Mouse (Mus musculus) CH12.LX (cell line): ENCODE data around the gene Fam69a. TPM values are rescaled to one million over a fixed set of nuclear protein-coding genes. Genes with fewer than 3 reads are reported as not detected.

Experiments used
- DNase-seq: peaks from one replicate; pipeline ENCODE4 v3.0.0-alpha.2; 2013; ENCODE audit errors: extremely low read depth
- H3K27ac ChIP-seq: 2 replicates; pipeline ENCODE4 v1.5.1; 2012; ENCODE audit warnings: low read depth, mild to moderate bottlenecking, control low read depth, moderate library complexity; ENCODE audit not compliant: insufficient read depth
- H3K27me3 ChIP-seq: replicated peaks from 2 replicates; pipeline ENCODE3; 2012; ENCODE audit warnings: inconsistent platforms
- H3K36me3 ChIP-seq, 2 experiments: replicated peaks in 1 of 2; 2 replicates each; pipeline versions ENCODE3 to v1.6.1; 2012; ENCODE audit warnings: inconsistent platforms in 1 of 2, low read length in 1 of 2, mild to moderate bottlenecking in 1 of 2, mixed read lengths in 1 of 2, moderate library complexity in 1 of 2; ENCODE audit not compliant: control insufficient read depth in 1 of 2, insufficient read depth in 1 of 2
- H3K4me1 ChIP-seq, 2 experiments: 2 replicates each; pipeline ENCODE4 v1.6.1; 2012; ENCODE audit warnings: inconsistent platforms in 1 of 2, moderate library complexity in 1 of 2; ENCODE audit not compliant: insufficient read depth in 2 of 2, control insufficient read depth in 1 of 2
- H3K4me2 ChIP-seq: 2 replicates; pipeline ENCODE4 v1.6.1; 2012; ENCODE audit warnings: low read depth, mild to moderate bottlenecking, control low read depth; ENCODE audit not compliant: poor library complexity, insufficient read depth, severe bottlenecking
- H3K4me3 ChIP-seq, 3 experiments: fragments of 150-350 bp in 1 of 3; sonication (generic) in 1 of 3; replicated peaks in 1 of 3; 2 replicates each; pipeline versions ENCODE3 to v1.5.1; 2011 to 2012; ENCODE audit warnings: low read depth in 2 of 3, low read length in 2 of 3, mild to moderate bottlenecking in 2 of 3, moderate library complexity in 2 of 3, control low read depth in 1 of 3, improper control_type of control experiment in 1 of 3, inconsistent platforms in 1 of 3, mixed read lengths in 1 of 3; ENCODE audit not compliant: poor library complexity in 1 of 3
- H3K79me2 ChIP-seq: replicated peaks from 2 replicates; pipeline ENCODE4 v1.6.1; 2012; ENCODE audit warnings: mild to moderate bottlenecking, moderate library complexity; ENCODE audit not compliant: control insufficient read depth, poor library complexity, insufficient read depth, severe bottlenecking; ENCODE audit errors: extremely low read depth
- H3K9ac ChIP-seq: 2 replicates; pipeline ENCODE4 v1.6.1; 2012; ENCODE audit warnings: low read depth, mild to moderate bottlenecking, control low read depth, moderate library complexity; ENCODE audit not compliant: insufficient read depth
- H3K9me3 ChIP-seq: replicated peaks from 2 replicates; pipeline ENCODE3; 2012; ENCODE audit warnings: low read length, inconsistent platforms, mixed read lengths
- CHD2 ChIP-seq: IDR thresholded peaks from 2 replicates; pipeline ENCODE4 v1.6.1; 2011; ENCODE audit warnings: low read length, improper control_type of control experiment
- CTCF ChIP-seq, 2 experiments: IDR thresholded peaks in 1 of 2; conservative IDR thresholded peaks in 1 of 2; 2 replicates each; pipeline ENCODE4 v1.5.1; 2011 to 2012; ENCODE audit warnings: low read depth in 2 of 2, low read length in 2 of 2, improper control_type of control experiment in 1 of 2, inconsistent platforms in 1 of 2, mild to moderate bottlenecking in 1 of 2, moderate library complexity in 1 of 2
- ELF1 ChIP-seq: IDR thresholded peaks from 2 replicates; pipeline ENCODE4 v1.6.1; 2014; ENCODE audit warnings: low read depth, mild to moderate bottlenecking, inconsistent platforms, low read length, improper control_type of control experiment
- EP300 ChIP-seq: IDR thresholded peaks from 2 replicates; pipeline ENCODE4 v1.6.1; 2011; ENCODE audit warnings: low read length, improper control_type of control experiment
- GABPA ChIP-seq: IDR thresholded peaks from 2 replicates; pipeline ENCODE4 v1.6.1; 2012; ENCODE audit warnings: low read depth, low read length, improper control_type of control experiment, inconsistent platforms; ENCODE audit not compliant: insufficient replicate concordance
- HCFC1 ChIP-seq: IDR thresholded peaks from 2 replicates; pipeline ENCODE4 v1.6.1; 2012; ENCODE audit warnings: low read depth, mild to moderate bottlenecking, inconsistent platforms, low read length, improper control_type of control experiment
- JUND ChIP-seq: conservative IDR thresholded peaks from 2 replicates; pipeline ENCODE4 v1.6.1; 2011; ENCODE audit warnings: low read depth, low read length, improper control_type of control experiment
- KAT2A ChIP-seq: IDR thresholded peaks from 2 replicates; pipeline ENCODE4 v1.6.1; 2012; ENCODE audit warnings: low read length, improper control_type of control experiment, inconsistent platforms; ENCODE audit not compliant: insufficient replicate concordance
- MAX ChIP-seq: IDR thresholded peaks from 2 replicates; pipeline ENCODE4 v1.6.1; 2011; ENCODE audit warnings: low read length, improper control_type of control experiment
- MAZ ChIP-seq: IDR thresholded peaks from 2 replicates; pipeline ENCODE4 v1.6.1; 2012; ENCODE audit warnings: low read depth, mild to moderate bottlenecking, inconsistent platforms, low read length, improper control_type of control experiment, moderate library complexity
- MXI1 ChIP-seq: IDR thresholded peaks from 2 replicates; pipeline ENCODE4 v1.6.1; 2011; ENCODE audit warnings: mild to moderate bottlenecking, low read depth, low read length, improper control_type of control experiment
- RAD21 ChIP-seq: IDR thresholded peaks from 2 replicates; pipeline ENCODE4 v1.6.1; 2011; ENCODE audit warnings: low read depth, mild to moderate bottlenecking, low read length, improper control_type of control experiment, moderate library complexity
- RCOR1 ChIP-seq: conservative IDR thresholded peaks from 2 replicates; pipeline ENCODE4 v1.6.1; 2012; ENCODE audit warnings: low read depth, mild to moderate bottlenecking, inconsistent platforms, low read length, improper control_type of control experiment
- TBP ChIP-seq: conservative IDR thresholded peaks from 2 replicates; pipeline ENCODE4 v1.6.1; 2011; ENCODE audit warnings: low read depth, low read length, improper control_type of control experiment
- UBTF ChIP-seq: IDR thresholded peaks from 2 replicates; pipeline ENCODE4 v1.6.1; 2012; ENCODE audit warnings: low read depth, mild to moderate bottlenecking, inconsistent platforms, low read length, improper control_type of control experiment, moderate library complexity
- ZC3H11A ChIP-seq: IDR thresholded peaks from 2 replicates; pipeline ENCODE4 v1.6.1; 2012; ENCODE audit warnings: low read depth, mild to moderate bottlenecking, inconsistent platforms, low read length, improper control_type of control experiment
- dilution Hi-C: fragments of 300-500 bp; cut with MboI; formaldehyde crosslinking; loops from 2 replicates; pipeline ENCODE4 v1.14.3; 2020; ENCODE audit warnings: low sequenced_read_pairs; ENCODE audit not compliant: extremely low pct_unique_long_range_greater_than_20kb, extremely low pct_ligation_motif_present
- in situ Hi-C: fragments of 300-500 bp; cut with MboI; formaldehyde crosslinking; loops from 3 replicates; pipeline ENCODE4 v1.14.3; 2019; ENCODE audit warnings: low sequenced_read_pairs, low pct_ligation_motif_present, low pct_unique_long_range_greater_than_20kb, mixed read lengths
- polyA plus RNA-seq: library from polyadenylated mRNA; unstranded; fragments of >175 nt; gene quantifications from 2 replicates; pipeline ENCODE4 v1.2.1, GENCODE M21; 2012; ENCODE audit warnings: low read depth; ENCODE audit not compliant: insufficient read length
- total RNA-seq, 2 experiments: library from RNA; depleted of rRNA; stranded (reverse); fragments of 300-350 nt in 1 of 2; fragments of >200 nt in 1 of 2; gene quantifications; 2 replicates each; pipeline ENCODE4 v1.2.3; 2012 to 2014

Fam69a gene
- total and polyA plus RNA-seq, 3 experiments: 4.2 to 14.2 (median 6.5) TPM

DNA sequence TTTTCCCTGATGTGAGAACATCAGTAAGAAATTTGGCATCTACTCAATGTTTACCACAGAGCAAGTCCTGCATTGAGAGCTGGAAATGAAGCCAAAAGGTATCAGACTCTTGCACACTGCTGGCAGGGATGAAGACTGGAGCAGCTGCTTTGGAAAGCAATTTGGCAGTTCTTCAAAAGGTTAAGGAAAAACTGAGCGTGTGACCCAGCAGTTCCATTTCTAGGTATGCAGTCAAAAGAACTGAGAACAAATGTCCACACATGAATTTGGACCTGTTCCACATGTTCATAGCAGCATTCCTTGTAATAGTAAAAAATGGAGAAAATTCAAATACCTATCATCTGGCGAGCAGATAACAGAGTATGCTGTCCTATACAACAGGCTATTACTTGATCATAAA, 39.3 kb downstream of the Fam69a start:
- in situ Hi-C loops (no loop called here), dilution Hi-C loops (no loop called here)
- Histone ChIP-seq H3K4me2 (no peak overlapping the region), H3K9me3 (no peaks in the 10 kb centered on the region), H3K27me3 (no peaks in the 10 kb centered on the region), H3K27ac (no peak overlapping the region), H3K4me3 (no peak overlapping the region), H3K9ac (no peak overlapping the region), H3K79me2 (no peaks in the 10 kb centered on the region), H3K4me1 (peaks cover 3 to 53% of the 10 kb centered on the region in 2 experiments; a peak in 3 of 4 replicates), H3K36me3 (no peaks in the 10 kb centered on the region)
- TF ChIP-seq HCFC1 (no peak), MAX (no peak), KAT2A (no peak), UBTF (no peak), CHD2 (no peak), MXI1 (no peak), GABPA (no peak), JUND (no peak), RAD21 (no peak)
- DNase-seq: no peak

DNA sequence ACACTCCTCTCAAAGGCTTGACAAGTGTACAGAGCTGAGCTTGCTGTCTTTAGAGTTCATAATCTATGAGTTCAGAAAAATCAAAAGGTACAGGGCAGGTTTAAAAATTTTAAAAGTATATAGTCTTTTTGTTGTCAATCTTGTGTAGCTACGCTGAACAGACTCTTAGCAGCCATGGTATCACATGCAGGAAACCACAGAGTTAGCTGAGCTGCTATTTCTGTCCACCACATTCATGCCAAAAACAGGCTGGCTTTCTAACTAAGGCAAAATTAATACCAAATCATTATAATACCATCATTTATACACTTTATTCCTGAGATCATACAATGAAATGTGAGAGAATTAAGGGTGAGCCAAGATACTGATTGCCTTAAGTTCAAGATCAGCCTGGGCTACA, 40.4 kb downstream of the Fam69a start:
- Histone ChIP-seq H3K4me2 (no peak overlapping the region), H3K79me2 (no peaks in the 10 kb centered on the region), H3K27me3 (no peaks in the 10 kb centered on the region), H3K27ac (no peak overlapping the region), H3K4me3 (no peak overlapping the region), H3K9ac (no peak overlapping the region), H3K36me3 (no peaks in the 10 kb centered on the region), H3K4me1 (peaks cover 3 to 60% of the 10 kb centered on the region in 2 experiments; a peak in 3 of 4 replicates), H3K9me3 (no peaks in the 10 kb centered on the region)
- dilution Hi-C loops: no loop called here
- in situ Hi-C loops: no loop called here
- no peak for DNase-seq
- no peak for TF ChIP-seq MAZ
- no peak for TF ChIP-seq MXI1
- TF ChIP-seq ELF1: no peak
- no peak for TF ChIP-seq CTCF (conservative IDR thresholded peaks at IDR 0.05 in 1 of 2, IDR thresholded peaks at IDR 0.05 in 1 of 2; ENCODE audit: low read depth in 2 of 2, low read length in 2 of 2)
- TF ChIP-seq RCOR1: no peak
- TF ChIP-seq GABPA: no peak
- no peak for TF ChIP-seq MAX
- no peak for TF ChIP-seq EP300
- TF ChIP-seq RAD21: no peak
- no peak for TF ChIP-seq ZC3H11A
- no peak for TF ChIP-seq TBP
- no peak for TF ChIP-seq JUND
